Mouse (Mus musculus) urinary bladder, postnatal 14 days (tissue): ENCODE results near the gene Unc79.

ENCODE experiments used
- DNase-seq: peaks from one replicate; pipeline ENCODE4 v3.0.0; 2021; ENCODE audit warnings: low spot score

Gene Unc79

GRCm38 (mm10) chr12:103041401-103041800, 92.7 kb downstream of the Unc79 start:
- no peak for DNase-seq

GRCm38 (mm10) chr12:103042711-103043110, 94.1 kb downstream of the Unc79 start:
- no peak for DNase-seq

DNA sequence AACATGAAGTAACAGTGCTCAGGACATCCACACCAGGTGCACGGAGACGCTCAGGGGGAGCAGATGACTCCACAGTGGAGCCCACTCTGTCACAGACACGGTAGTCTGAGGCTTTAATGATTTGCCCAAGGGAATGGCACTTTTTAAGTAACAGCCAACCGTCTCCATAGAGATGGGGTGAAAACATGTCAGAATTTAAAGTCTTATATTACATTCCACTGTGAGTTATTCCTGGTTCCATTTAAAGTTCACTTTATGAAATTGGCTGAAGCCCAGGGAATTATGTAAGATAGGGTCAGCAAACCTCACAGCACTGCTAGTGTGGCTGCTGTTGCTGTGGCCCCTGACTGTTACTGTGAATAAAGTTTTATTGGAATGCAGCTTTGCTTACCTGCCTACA, 95.8 kb downstream of the Unc79 start:
- DNase-seq = no peak

- no peak for DNase-seq
Measured at GRCm38 (mm10) chr12:103049865-103050264, 101.2 kb downstream of the Unc79 start.

DNA sequence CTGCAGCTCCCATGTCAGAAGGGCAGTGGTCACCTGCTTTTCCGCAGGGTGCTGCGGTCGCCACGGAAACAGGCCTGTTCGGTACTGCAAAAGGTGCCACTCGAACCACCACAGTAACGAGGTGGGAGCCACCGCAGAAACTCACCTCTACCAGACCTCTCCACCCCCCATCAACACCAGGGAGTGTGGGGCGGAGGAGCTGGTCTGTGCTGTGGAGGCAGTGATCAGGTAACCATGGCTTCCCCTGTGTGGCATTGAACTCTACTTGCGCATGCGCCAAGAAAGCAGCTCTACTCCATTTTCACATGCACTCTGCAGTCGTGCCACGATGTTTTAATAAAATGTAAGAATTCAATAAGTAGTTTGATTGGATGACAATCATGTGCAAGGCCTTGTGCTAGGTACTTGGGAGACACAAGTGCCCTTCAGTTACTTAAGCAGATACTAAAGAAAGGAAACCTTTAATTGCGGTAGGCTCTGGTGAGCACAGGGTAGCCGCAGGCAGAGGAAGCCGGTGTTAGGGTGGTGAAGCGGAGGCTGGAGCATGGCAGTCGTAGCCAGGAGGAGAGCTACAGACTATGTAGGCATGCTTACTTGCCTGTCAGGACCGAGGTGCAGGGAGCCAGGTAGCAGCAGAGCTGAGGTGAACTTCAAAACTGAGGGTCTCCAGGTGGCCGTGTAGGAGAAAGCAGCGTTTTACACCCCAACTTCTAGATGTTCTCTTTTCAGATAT, 110.8 kb downstream of the Unc79 start:
- DNase-seq = no peak

GRCm38 (mm10) chr12:103060791-103061190, 112.1 kb downstream of the Unc79 start:
- DNase-seq = no peak

- DNase-seq = no peak
Measured at GRCm38 (mm10) chr12:103062133-103062532, 113.5 kb downstream of the Unc79 start.

DNA sequence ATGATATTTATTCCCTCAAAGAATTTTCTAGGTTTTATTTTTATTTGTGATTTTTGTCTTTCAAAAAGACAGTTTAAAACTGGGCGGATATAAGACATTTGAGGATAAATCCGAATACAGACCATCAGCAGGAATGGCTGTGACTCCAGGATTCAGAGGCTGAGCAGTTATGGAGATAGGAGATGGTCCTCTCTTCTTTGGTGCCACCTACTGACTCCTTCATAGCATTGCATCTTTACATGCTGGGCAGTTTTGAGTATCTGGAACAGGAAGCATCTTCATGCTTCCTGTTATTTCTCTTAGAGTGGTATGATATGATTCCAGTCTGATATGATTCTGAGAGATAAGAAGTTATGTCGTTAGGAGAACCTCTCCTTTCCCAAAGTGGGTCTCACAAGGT, 116.3 kb downstream of the Unc79 start:
- peak; percentile 14 for DNase-seq

- DNase-seq = no peak
Measured at GRCm38 (mm10) chr12:103068161-103068560, 119.5 kb downstream of the Unc79 start.

GRCm38 (mm10) chr12:103069565-103069964, 120.9 kb downstream of the Unc79 start:
- DNase-seq = no peak

DNA sequence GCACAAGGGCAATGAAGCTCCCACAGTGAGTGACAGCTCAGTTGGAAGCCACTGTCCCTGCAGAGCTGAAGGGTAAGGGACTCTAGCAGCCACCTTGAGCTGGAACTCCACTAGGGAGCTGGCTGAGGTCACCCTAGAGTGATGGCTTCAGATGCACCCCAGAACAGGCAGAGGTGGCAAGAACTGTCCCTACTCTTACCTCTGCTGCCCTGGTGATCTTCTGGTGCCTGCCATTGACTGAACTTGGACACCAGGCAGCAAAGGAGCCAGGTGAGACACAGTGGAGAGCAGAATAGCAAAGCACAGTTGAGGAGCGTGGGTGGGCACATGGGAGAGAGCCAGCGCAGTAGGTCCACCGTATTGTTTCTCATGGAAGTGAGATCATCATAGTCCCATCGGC, 125.3 kb downstream of the Unc79 start:
- no peak for DNase-seq

DNA sequence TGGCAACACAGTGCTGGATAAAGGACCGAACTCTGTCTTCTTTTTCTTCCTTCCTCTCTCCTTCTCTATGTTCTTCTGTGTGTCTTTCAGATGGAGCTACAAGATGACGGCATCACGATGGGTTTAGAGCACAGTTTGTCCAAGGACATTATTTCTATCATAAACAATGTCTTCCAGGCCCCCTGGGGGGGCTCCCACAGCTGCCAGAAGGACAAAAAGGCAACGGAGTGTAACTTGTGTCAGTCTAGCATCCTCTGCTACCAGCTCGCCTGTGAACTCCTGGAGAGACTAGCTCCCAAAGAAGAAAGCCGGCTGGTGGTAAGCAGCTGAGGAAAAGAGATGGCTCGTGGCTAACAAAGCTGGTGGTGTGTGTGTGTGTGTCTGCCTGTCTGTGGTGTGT, 130.1 kb downstream of the Unc79 start:
- DNase-seq = no peak

- DNase-seq = no peak
Measured at GRCm38 (mm10) chr12:103080055-103080454, 131.4 kb downstream of the Unc79 start.

GRCm38 (mm10) chr12:103091831-103092230, 143.2 kb downstream of the Unc79 start:
- no peak for DNase-seq

DNA sequence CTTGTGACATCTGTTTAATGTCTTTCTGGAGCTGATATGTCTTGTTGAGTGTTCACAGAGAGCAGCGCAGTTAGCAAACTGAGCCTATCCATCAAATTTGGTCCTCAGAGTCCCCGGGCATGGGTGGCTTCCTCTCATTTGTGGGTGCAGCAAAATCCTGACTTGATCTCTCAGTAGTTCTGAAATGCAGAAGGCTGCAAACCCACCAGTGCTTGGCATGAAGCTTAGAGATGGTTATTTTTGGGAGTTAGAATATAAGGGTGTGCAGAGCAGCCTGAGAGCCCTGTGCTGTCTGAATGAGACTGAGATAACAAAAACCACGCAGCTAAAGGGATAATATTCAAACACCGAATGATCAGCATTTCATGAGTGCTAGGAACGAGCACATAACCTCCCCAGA, 146.5 kb downstream of the Unc79 start:
- DNase-seq = no peak

DNA sequence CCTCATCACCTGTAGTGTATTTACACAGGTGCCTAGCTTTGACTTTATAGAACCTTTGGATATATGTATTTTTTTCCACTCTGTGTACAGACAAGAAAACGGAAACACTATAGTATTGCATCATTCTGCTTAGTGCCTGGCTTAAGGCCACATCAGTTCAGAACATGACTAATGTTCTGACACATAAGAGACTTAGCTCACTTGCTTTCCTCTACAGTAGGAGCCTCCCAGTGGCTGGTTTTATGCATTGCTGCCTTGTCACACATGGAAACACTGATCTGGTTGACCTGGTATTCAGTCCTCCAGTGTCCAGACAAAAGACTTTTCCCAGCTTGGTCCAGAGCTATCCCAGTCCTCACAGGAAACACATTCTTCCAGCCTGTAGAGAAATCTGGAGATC, 150.5 kb downstream of the Unc79 start:
- peak; percentile 29 for DNase-seq

GRCm38 (mm10) chr12:103100088-103100487, 151.4 kb downstream of the Unc79 start:
- DNase-seq = no peak

GRCm38 (mm10) chr12:103103041-103103440, 154.4 kb downstream of the Unc79 start:
- no peak for DNase-seq

DNA sequence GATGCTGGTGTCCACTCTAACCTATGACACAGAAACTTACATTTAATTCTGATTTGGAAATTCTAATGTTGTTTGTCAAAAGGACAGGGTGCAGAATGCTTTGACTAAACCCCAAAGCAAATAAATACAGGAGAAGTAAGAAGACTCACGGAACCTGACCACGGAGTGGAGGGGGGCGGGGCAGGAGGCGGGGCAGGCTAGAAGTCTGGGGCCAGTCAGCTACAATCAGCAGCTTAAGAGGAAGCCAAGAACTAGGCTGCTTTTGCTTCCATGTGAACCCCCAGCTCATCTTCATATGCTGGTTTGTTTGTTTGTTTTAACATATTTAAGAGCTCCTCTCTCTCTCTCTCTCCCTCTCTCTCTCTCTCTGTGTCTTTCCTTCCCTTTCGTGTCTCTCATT, 154.9 kb downstream of the Unc79 start:
- DNase-seq = no peak

GRCm38 (mm10) chr12:103109301-103109700, 160.6 kb downstream of the Unc79 start:
- DNase-seq = no peak

DNA sequence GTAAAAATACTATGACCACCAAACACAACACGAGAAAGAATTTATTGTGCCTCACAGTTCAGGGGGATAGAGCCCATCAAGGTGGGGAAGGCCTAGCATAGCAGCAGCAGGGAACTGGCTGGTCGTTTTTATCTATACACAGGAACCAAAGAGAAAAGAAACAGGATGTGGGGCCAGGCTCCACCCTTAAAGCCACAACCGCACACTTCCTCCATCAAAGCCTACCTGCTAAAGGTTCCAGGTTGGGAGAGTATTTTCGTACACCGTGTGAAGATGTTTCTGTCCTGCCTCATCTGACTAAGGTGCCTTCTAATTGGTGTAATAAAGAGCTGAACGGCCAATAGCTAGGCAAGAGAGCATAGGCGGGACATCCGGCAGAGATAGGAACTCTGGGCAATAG, 168.0 kb downstream of the Unc79 start:
- no peak for DNase-seq

DNA sequence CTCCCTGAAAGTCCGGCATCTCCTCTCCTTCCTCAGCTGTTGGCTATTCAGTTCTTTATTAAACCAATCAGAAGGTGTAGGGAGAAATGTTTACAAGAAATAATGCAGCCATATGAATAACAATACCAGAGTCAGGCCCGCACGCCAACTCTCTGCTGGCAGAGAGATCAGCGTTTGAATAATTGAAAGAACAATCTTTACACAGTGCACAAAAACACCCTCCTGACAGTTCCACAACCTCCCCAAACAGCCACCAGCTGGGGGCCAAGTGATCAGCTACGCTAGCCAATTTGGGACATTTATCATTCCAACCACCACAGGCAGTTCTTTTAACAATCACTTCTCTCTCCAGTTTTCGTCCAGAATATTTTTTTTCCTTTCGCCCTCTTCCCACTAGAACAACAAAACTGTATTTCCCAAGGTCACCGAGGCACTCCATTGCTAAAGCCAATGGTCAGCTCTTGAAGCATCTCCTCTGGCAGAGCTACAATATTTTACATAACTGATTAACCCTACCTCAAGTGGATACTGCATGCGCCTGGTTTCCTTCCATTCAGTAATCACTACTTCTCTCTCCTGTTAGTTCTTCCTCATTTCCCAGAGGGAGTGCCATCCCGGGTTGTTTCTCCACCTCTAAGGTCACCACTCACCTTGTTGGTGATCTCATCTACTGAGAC, 169.0 kb downstream of the Unc79 start:
- no peak for DNase-seq

DNA sequence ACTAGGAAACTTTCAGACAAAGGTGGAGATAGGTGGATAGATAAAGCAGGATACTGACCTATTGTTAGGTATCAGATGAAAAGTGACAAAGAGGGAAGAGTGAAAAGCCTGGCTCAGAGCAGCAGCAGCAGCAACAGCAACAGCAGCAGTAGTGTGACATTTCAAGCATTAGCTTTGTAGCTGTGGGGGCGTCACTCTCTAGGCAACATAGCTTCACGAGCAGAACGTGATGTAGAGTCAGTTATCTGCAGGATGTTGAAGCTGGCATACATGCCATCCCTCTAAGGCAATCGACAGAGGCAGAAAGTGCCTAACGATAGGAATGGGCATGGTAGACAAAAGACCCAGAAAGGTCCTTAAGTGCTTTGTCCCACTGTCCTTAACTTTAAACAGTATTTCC, 173.3 kb downstream of the Unc79 start:
- no peak for DNase-seq

DNA sequence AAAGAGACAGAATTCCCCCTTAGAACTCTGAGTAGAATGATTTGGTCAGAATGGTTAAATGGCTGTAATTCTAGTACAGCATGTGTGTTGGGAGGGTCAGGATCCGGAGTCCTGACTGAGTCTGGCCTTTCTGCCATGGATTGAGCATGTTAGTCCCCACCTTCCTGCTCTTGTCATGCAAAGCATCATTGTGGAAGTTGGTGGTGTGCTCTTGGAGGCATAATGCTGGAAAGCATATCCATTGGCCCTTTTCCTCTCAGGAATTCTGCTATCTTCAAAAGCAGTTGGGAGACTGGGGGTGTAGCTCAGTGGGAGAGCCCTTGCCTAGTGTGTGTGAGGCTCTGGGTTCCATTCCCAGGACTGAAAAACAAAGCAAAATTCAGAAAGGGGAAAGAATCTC, 175.2 kb downstream of the Unc79 start:
- DNase-seq = no peak
